Mouse (Mus musculus) thymus, adult 2 months (tissue): ENCODE measurements around the gene Psg16.

Source experiments
- CTCF ChIP-seq: fragments of 200-500 bp; IDR thresholded peaks from 2 replicates; pipeline ENCODE4 v1.5.1; 2012; ENCODE audit warnings: mild to moderate bottlenecking, control low read depth, low read length, moderate library complexity, borderline replicate concordance; ENCODE audit not compliant: control insufficient read depth, poor library complexity, insufficient read depth; ENCODE audit errors: extremely low read depth
- POLR2A ChIP-seq: fragments of 200-500 bp; IDR thresholded peaks from 2 replicates; pipeline ENCODE4 v1.6.1; 2012; ENCODE audit warnings: mild to moderate bottlenecking, low read length, control low read depth, moderate library complexity; ENCODE audit not compliant: control insufficient read depth, poor library complexity, insufficient read depth; ENCODE audit errors: extremely low read depth

GRCm38 (mm10) chr7:17155634-17156033 lies 81.8 kb downstream of the Psg16 start:
- TF ChIP-seq CTCF = no peak
- no peak for TF ChIP-seq POLR2A
